Mouse (Mus musculus) mesoderm, embryonic 11.5 days (tissue): ENCODE results near the gene Pidd1.
A peak's percentile ranks its signal among the peaks of the same experiment; 100 is the strongest.

Experiments
- DNase-seq: peaks from one replicate; pipeline ENCODE4 v3.0.0-alpha.2; 2012; ENCODE audit warnings: low read depth, low spot score

The Pidd1 gene

DNA sequence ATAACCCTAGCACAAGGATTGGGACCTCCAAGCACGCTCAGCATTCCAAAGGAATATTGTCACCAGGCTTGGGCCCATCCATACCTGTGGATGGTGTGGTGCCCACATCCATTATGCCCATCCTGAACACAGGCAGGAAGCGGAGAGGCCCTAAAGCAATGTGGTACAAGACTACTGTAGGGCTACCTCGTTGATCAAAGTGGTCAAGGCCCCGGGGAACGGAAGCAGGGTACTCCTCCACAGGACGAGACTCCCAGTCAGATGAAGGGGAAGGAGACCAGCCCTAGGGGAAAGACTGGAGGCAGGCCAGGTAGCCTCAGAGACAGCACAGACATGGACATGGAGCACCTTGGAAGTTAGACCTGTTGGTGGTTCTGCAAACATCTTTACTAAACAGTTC, 28.9 kb upstream of the Pidd1 start:
- no peak for DNase-seq

DNA sequence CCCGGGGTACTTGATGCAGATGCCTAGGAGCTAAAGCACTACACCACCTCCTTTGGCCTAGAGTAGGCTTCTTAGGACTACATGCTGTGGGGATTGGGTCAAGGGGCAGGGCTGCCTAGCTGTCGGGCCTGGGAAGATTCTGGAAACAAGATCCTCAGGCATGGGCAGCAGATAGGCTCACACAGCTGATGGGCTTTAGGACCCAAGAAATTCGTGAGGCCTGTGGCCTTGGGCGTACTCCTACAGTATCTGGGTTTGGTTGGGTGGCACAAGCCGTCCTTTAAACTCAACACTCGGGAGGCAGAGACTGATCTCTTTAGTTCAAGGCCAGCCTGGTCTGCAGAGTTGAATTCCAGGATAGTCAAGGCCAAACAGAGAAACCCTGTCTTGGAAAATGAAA, 28.4 kb upstream of the Pidd1 start:
- DNase-seq, result no peak

DNA sequence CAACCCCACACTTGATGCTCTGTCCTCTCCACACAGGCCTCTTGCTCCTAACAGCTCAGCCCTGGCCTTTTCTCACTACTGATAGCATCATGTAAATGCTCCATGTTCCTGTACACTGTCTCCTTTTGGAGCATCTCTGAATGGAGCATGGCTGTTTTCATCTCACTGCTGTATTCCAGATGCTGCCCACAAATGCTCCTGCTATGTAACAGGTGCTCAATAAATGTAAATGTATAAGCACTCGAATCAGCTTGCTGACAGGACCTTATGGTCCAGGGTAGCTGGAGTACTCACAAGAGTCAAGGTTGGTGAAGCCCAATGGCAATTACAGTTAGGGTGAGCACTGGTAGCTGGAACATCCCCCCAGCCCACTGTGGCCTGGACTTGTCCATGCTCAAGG, 27.4 kb upstream of the Pidd1 start:
- no peak for DNase-seq

DNA sequence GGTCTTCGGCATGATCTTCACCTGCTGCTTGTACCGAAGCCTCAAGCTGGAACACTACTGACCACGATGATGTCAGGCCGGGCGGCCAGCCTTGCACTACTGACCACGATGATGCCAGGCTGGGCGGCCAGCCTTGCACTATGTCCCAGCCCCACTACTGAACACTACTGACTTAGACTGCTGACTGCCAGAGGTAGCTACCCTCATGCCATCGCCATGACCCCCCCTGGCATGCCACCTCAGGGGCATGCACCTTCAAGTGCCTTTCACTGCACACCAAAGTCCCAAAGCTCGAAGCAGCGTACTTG, 26.8 kb upstream of the Pidd1 start:
- no peak for DNase-seq

DNA sequence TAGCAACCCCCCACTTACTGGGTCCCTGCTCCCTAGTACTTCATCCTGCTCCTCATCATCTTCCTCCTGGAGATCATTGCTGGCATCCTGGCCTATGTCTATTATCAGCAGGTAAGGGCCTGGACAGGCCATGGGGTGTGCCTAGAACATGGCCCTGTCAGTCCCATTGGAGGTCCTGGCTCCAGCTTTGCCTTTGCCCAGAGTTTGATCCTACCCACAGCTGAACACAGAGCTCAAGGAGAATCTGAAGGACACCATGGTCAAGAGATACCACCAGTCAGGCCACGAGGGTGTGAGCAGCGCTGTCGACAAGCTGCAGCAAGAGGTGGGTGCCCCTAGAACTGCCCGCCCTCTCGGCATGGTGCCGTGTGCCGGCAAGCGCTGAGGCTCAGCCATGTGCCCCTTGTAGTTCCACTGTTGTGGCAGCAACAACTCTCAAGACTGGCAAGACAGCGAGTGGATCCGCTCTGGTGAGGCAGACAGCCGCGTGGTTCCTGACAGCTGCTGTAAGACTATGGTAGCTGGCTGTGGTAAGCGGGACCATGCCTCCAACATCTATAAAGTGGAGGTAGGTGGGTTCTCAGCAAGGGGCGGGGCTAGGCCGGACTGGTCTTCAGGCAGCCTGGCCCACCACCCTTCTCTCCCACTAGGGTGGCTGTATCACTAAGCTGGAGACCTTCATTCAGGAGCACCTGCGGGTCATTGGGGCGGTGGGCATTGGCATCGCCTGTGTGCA, 26.2 kb upstream of the Pidd1 start:
- DNase-seq, result no peak

DNA sequence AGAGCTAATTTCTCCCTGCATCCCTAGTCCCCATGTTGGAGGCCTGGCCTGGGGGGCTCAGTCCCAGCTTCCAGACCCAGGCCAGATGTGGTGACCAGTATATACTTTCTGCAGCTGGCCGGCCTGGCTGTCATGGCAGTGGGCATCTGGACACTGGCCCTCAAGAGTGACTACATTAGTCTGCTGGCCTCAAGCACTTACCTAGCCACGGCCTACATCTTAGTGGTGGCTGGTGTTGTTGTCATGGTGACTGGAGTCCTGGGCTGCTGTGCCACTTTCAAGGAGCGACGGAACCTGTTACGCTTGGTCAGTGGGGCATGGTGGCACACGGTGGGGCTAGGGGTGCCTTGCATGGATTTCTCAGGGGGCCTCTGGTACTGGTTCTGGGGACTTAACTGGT, 25.5 kb upstream of the Pidd1 start:
- DNase-seq, result no peak

DNA sequence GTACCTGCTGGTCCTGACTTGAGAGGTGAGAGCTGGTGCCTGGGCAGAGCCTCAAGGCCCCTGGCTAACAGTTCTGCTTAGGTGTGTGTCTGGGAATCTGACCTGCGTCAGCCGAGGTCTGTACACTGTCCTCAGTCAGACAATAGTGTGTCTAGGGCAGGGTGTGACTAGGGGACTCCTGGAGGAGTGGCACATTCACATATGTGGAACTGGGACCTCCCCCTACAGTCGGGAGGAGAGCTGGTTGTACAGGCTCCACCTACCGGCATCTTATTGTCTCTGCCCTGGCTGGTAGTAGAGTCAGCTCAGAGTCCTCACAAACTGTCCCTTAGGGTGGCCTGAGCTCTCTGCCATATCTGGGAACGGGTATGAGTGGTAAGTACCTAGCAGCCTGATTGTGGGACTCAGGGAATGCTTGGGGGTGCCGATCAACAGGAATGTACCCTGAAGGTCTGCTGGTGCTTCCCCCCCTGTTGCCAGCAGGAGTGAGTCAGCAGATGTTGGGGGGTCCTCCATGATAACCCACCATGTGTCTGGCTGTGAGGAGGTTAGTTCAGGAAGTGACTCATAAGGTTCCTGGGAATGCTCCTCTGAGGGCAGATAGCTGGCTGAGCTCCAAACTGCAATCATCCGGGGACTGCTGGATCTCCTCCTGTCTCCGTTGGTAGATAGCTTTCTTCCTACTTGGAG, 24.8 kb upstream of the Pidd1 start:
- peak; percentile 76 for DNase-seq

DNA sequence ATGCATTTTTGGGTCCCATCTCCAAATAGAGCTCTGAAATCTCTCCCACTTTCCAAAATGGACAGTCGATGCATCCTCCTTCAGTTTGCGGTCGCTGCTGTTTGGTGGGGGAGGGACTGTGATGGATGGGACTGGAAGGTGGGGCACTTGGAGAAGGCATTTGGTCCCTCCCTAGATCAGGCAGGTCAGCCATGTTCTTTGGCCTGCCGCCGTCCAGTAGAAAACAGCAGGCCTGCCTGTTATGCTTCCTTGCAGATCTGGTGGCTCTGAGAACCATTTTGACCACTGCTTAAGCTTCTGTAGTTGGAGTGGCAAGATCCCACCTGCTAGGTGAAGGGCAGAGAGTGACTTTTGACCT, 24.3 kb upstream of the Pidd1 start:
- peak; percentile 35 for DNase-seq

DNA sequence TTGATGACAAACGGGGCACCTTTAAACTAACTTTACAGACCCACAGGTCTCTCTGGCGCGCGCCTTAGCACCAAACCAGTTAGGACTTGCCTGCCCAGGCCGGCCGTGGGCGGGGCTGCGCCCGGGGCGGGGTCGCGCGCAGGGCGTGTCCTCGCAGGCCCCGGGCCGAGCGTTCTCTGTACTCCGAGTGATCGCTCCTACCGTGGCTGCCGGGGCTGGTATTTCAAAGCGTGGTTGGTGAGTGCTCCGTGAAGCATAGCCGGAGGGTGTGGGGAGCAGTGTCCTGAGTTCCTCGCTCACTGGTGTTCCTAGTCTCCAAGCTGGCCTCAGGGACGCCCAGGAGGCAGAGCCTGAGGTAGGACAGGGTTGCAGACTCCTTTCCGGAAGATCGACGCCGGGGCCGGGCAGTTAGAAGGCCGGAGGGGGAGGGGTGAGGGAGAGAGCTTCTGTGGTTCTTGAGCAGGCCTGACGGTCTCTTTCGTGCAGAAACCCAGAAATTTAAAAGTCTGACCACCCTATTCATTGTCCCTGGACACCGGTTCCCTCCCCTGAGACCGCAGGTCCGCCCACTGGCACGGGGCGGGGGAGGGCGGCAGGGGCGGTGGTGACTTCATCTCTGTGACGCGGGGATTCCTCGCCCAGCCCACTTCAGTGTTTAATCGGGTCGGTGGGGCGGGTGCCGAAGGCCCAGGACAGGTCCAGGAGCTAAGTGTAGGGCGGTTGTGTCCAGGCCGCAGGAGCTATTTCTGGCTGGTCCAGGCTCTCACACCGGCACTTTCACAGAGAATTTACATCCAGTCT, 23.6 kb upstream of the Pidd1 start, which contains the start of gene Cd151:
TSS of gene Cd151 (plus strand) at position 163 of the 801 bp plus-strand sequence.
- peak; percentile 81 for DNase-seq

DNA sequence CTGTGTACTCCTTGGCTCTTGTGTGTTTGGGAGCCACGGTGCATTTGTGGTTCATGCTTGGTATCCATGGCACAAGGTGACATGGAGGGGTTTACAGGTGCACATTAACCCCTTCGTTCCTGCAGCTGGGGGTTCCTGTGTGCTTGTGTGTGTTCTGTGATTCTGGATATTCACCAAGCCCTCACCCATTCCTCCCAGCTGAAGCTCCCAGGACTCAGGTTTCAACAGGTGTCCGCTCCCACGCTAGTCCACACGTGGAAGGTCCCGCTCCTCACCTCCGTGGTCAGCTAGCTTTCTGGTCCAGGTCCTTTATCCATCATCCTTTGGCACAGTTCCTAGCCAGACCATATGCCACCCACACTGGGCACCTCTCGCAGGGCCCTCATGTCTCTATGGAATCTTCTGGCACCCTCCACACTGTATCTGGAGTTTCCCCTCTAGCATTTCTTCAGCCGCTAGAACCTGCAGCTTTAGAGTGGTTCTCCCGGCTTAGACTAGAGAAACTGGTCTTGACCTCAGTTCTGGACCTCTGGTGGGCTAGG, 22.9 kb upstream of the Pidd1 start:
- DNase-seq, result no peak

DNA sequence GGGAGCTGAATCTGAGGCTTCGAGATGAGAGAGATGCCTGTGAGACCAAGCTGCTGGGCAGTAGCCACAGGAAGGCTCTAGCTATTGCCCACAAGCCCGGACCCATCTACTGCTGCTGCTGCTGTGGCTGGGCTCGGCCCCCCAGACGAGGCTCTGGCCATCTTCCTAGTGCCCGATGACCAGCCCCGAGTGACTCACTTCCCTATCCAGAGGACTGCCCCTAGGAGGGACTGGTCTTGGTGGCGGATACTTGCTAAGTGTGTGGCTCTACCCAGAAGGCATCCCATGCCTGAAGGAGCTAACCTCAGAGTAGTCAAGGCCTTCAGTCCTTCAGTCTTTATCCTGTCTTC, 22.2 kb upstream of the Pidd1 start:
- DNase-seq, result no peak

DNA sequence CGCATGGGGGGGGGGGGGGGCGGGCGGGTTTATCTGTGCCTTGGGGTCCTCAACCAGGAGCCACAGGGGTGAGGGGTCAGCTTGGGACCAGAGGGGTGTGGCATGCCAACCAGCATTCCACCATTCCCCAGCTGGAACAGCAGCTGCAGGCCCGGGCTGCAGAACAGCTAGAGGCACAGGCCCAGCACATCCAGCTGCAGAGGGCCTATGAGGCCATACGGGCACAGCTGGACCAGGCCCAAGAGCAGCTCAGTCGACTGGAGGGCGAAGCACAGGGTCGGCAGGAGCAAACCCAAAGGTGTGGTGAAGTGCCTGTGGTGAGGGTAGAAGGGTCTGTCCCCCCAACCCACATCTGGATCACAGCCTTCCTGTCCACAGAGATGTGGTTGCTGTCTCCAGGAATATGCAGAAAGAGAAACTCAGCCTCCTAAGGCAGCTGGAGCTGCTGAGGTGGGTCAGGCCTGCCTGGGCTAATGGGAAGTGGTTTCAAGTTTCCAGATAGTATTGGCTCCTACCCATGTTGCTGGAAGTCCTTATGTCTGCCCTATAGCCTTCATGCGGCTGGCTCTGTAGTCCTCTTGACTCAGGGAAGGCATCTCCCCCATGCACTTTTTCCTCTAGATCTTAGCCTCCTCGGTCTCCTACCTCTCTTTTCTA, 21.7 kb upstream of the Pidd1 start:
- no peak for DNase-seq

DNA sequence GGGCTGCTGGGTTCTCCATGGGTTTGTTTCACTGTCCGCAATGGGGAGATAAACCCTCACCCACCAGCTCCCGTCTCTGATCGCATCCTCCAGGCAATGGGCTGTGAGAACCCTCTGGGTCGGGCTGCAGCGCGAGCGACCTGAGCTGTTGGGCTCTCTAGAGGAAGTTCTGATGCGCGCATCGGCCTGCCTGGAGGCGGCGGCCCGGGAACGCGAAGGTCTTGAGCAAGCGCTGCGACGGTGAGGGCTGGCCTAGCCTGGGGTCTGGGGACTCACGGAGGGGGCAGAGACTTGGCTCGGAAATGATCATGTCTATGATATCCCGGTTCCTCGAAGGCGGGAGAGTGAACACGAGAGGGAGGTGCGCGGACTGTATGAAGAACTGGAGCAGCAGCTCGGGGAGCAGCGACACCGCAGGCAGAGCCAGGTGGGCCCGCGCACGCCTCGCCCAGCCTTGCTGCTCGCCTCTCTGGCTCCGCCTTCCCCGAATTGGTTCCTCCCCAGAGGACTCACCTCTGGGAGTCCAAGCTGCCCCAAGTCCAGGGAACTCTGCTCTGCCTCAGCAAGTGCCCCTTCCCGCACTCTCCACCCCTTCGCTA, 20.9 kb upstream of the Pidd1 start:
- DNase-seq, result no peak

DNA sequence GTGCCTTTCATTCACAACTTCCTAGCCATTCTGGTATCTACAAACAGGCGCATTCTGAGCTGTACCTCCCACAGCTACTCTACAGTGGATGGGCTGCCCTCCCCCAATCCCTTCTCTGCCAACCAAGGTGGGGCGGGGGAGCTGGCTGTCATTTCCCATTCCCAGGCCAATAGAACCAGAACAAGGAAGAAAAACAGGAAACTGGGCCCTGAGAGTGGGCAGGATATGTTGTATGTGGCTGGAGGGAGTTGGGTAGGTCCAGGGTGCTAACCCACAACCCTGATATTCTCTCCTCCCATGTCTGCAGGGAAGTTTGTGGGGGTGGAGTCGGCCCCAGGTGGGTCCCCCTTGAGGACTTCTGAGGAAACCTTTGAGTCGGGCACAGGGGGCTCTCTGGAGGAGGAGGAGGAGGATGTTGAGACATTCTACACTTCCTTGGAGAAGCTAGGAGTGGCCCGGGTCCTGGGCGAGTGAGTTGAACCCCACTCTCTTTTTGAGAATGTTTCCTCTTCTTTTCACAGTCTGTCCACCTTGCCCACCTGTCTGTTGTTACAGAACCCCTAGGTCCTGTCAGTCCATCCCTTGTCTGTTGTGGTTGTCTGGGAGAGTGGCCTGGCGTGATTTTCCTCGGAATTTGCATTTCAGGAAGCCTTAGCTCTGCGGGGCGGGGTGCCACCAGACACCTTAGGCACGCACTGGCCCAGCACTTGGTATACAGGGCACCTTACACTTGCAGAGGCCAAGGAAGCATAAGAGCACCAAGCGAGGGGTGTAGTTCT, 20.2 kb upstream of the Pidd1 start:
- DNase-seq, result no peak

DNA sequence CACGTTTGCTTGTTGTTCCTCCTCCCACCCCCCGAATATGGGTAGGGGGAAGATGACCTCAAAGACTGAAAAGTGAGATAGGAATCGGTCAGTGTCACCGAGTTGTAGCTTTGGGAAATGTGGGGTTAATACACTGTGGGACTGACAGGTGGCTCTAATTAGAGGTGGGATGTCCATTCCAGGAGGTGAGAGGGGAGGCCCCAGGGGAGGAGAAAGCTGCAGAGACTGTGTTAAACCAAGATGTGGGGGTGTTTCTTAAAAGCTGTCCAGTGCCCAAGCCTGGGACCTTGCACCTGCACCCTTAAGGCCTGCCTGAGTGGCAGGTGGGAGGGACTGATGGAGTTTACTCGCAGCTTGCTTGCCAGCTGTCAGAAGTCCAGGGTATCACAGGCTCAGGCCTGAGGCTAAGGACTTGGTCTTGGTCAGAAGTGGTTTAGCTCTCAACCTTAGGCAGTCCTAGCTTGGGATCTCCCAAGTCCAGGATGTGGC, 18.6 kb upstream of the Pidd1 start:
- DNase-seq, result no peak

DNA sequence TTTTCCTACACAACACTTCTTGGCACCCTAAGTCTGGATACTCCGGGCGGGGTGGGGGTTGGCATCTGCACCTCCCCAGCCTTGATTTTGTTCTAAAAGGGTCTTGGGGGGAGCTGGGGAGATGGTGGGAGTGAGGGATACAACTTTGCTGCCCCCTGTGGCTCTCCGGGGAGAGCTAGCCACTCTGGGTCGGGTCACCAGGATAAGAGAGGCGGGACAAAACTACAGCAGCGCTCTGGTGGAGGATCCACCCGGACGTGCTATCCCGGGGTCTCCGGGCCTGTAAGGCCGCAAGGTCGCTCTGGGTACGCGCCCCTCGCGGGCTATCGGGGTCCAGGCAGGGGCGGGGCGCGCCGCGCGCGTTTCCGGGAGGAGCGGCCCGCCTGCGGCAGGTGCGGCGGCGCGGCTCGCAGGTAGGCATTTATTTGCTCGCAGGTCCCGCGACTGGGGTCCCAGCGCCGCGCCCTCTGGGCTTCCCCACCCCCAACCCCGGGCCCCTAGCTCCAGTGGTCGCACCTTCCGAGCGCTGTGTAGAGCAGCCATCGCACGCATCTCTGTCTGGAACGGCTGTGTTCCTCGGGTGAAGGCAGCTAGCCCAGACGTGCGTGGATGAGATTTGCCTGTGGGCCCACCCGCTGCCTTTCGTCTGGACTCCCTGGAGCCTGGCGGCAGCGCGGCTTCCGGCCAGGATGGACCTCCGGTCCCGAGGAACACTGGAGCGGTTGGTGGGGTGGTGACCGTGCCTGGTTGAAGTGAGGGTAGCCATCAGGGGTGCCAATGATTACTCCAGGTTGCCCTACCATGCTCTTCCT, 17.9 kb upstream of the Pidd1 start:
- DNase-seq, result no peak

DNA sequence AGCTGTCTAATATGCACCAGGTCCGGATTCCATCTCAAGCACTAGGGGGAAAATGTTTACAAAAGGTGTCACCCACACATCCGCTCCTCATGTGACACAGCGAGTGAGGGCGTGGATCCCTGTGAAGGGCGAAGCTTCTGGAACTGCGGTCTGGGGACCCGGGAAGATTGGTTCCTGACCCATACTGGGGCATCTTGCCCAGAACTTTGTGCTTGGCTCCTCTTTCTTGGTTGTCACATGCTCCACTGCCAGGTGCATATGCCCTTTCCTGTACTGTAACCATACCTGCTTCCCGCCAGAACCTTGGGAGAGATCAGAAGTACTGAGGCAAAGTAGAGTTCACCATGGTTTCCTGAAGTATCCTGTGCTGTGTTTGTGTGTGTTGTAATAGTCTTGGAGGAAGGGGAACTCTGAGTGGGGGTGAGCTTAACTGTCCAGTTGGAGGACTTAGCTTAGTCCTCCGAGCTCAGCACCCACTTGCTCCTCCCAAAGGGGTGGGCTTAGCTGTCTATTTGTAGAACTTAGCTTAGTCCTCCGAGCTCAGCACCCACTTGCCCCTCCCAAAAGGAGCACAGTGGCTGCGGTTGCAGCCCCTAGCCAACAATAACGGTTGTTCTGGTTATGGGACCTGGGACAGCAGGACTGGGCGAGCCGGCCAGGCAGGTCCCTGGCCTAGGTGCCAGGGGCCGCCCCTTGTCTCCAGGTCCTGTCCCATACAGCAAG, 16.7 kb upstream of the Pidd1 start, which contains the start of gene Cracr2b:
TSS of gene Cracr2b (plus strand) at position 704 of the 723 bp plus-strand sequence.
- no peak for DNase-seq

DNA sequence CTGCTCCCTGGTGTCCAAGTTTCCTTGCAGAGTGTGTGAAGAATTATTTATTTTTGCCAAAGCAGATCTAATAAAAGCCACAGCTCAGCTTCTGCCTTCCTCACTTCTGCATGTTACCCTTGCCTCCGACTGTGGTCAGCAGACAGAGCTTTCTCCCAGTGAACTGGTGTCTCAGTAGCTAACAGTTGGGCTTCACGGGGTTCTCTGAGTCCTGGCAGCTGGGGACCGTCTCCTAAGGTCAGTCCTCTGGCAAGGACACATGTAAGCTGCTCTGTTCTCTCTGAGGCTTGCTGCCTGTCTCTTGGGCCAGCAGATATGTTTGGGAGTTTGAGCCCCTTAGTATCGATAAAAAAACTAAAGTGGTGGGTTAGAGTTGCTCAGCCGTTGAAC, 16.2 kb upstream of the Pidd1 start:
- DNase-seq, result no peak

DNA sequence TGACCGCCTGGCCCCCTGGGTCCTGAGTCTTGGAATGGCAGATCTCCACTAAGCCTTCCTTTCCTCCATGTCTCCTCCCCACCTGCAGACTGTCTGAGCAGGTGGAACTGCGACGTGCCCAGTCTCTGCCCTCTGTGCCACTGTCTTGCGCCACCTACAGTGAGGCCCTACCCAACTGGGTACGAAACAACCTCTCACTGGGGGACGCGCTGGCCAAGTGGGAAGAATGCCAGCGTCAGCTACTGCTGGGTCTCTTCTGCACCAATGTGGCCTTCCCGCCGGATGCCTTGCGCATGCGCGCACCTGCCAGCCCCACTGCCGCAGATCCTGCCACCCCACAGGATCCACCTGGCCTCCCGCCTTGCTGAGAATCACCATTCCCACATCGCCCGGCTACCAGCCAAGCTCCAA, 15.5 kb upstream of the Pidd1 start:
- no peak for DNase-seq
